Mouse (Mus musculus) spleen, adult 2 months (tissue): ENCODE measurements at regions not wholly inside any gene's neighbourhood (a gene's known extent, or its start where the extent isn't known, plus 50 kb on each side); places are given as distances from the start of the nearest gene placed in this dataset.

Source experiments
- CTCF ChIP-seq: fragments of 200-500 bp; IDR thresholded peaks from 2 replicates; pipeline ENCODE4 v1.5.1; 2011; ENCODE audit warnings: mild to moderate bottlenecking, inconsistent platforms; ENCODE audit not compliant: insufficient read depth, insufficient read length, insufficient replicate concordance; ENCODE audit errors: extremely low read depth
- POLR2A ChIP-seq: fragments of 200-500 bp; IDR thresholded peaks from 2 replicates; pipeline ENCODE4 v1.6.1; 2011; ENCODE audit warnings: low read depth, low read length, inconsistent platforms

DNA sequence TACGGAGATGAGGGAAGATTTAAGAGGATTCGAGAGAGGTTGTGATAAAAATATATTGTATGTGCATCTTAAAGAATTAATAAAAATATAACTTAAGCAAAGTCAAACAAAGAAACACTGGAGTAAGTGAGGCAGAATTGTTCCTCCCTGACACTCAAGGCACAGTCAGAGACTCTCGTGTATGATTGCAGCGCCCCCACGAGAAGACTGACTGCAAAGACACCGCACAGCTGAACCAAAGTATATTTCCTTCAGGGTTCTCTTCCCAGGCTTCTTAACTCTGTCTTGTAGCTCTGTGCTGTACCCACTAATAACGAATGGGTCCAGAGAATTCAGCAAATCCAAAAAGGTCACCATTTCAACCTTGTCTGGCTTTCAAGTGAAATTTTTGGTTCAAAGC is 89.9 kb upstream of the Zfp706 start:
- no peak for TF ChIP-seq POLR2A
- no peak for TF ChIP-seq CTCF
